Mouse (Mus musculus) neural tube, embryonic 13.5 days (tissue): ENCODE measurements around the gene Myo7a. TPM values are rescaled to one million over a fixed set of nuclear protein-coding genes. Genes with fewer than 3 reads are reported as not detected.

Experiments
- ATAC-seq: fragments of 200-750 bp; cut with Nextera tagmentation; 2 replicates; pipeline ENCODE4 v1.8.0; 2017; ENCODE audit warnings: low read depth, mild to moderate bottlenecking, moderate TSS enrichment, moderate library complexity
- H3K27ac ChIP-seq: fragments of 300-500 bp; sonication (generic); replicated peaks from 2 replicates; pipeline ENCODE4 v1.5.1; 2015; ENCODE audit warnings: moderate library complexity, mild to moderate bottlenecking, inconsistent platforms
- H3K27me3 ChIP-seq: fragments of 300-500 bp; sonication (generic); 2 replicates; pipeline ENCODE4 v1.6.1; 2015; ENCODE audit warnings: mild to moderate bottlenecking, inconsistent platforms
- H3K36me3 ChIP-seq: fragments of 300-500 bp; sonication (generic); 2 replicates; pipeline ENCODE4 v1.6.1; 2015; ENCODE audit warnings: mild to moderate bottlenecking, inconsistent platforms
- H3K4me1 ChIP-seq: fragments of 300-500 bp; sonication (generic); replicated peaks from 2 replicates; pipeline ENCODE4 v1.6.1; 2015; ENCODE audit warnings: inconsistent platforms
- H3K4me2 ChIP-seq: fragments of 300-500 bp; sonication (generic); 2 replicates; pipeline ENCODE4 v1.6.1; 2015; ENCODE audit warnings: inconsistent platforms, mild to moderate bottlenecking, moderate library complexity
- H3K4me3 ChIP-seq: fragments of 300-500 bp; sonication (generic); 2 replicates; pipeline ENCODE4 v1.5.1; 2015; ENCODE audit warnings: mild to moderate bottlenecking, inconsistent platforms
- H3K9ac ChIP-seq: fragments of 300-500 bp; sonication (generic); 2 replicates; pipeline ENCODE4 v1.6.1; 2015; ENCODE audit warnings: moderate library complexity, mild to moderate bottlenecking, inconsistent platforms
- H3K9me3 ChIP-seq: fragments of 300-500 bp; sonication (generic); 2 replicates; pipeline ENCODE4 v1.6.1; 2016; ENCODE audit warnings: inconsistent platforms
- WGBS: fragments of 180-500 bp; shearing (Covaris S2); methylation state at CpG from one replicate; pipeline ENCODE4 v1.1.7; 2015; 5-methylcytosine and 5-hydroxymethylcytosine counted together
- polyA plus RNA-seq: library from polyadenylated mRNA; unstranded; fragments of >200 nt; fragmentation: Nextera tagmentation; extraction: Ambion mirVana; gene quantifications from 2 replicates; pipeline ENCODE4 v1.2.1, GENCODE M21; 2015

Gene Myo7a
- polyA plus RNA-seq, 1 experiment from 2014 or later, result 14.6 TPM

DNA sequence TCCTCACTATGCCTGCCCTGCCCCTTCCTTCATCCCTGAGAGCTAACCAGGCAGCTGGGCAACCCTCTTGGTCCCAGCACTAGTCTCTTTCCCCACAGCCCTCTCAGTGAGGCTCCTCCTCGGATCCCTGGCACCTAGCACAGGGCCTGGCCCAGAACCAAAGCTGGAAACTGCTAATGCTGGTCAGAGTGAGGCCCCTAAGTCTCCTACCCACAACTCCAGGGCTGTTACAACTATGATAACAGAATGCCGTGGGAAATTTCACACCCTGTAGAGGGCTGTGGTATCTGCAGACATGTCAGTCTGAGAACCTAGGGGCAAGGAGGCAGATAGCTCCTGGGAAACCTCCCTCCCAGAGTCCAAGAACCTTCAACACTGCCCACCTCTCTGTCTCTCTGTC, 21.3 kb upstream of the Myo7a start:
- Histone ChIP-seq H3K4me3 (no peak overlapping the region), H3K27ac (no peak overlapping the region), H3K9me3 (no peaks in the 10 kb centered on the region), H3K27me3 (no peaks in the 10 kb centered on the region), H3K4me2 (no peak overlapping the region), H3K9ac (no peak overlapping the region), H3K36me3 (0 out of 2 replicates have a peak, but pooled peaks cover 4% of the 10 kb centered on the region), H3K4me1 (peaks cover 42% of the 10 kb centered on the region)
- 48% methylated on average over 2 of the region's 2 CpGs for WGBS
- ATAC-seq, result no peak

- H3K27ac ChIP-seq, result no peak overlapping the region
- H3K36me3 ChIP-seq, result peaks cover 11% of the 10 kb centered on the region
- H3K4me3 ChIP-seq, result no peak overlapping the region
- ATAC-seq, result no peak
- no peak overlapping the region for H3K9ac ChIP-seq
- peaks cover 42% of the 10 kb centered on the region for H3K4me1 ChIP-seq
- H3K9me3 ChIP-seq, result no peaks in the 10 kb centered on the region
- H3K27me3 ChIP-seq, result no peaks in the 10 kb centered on the region
- WGBS, result 28% methylated on average over 9 of the region's 9 CpGs
- no peak overlapping the region for H3K4me2 ChIP-seq
Observed at GRCm38 (mm10) chr7:98139216-98139615, 19.9 kb upstream of the Myo7a start.

DNA sequence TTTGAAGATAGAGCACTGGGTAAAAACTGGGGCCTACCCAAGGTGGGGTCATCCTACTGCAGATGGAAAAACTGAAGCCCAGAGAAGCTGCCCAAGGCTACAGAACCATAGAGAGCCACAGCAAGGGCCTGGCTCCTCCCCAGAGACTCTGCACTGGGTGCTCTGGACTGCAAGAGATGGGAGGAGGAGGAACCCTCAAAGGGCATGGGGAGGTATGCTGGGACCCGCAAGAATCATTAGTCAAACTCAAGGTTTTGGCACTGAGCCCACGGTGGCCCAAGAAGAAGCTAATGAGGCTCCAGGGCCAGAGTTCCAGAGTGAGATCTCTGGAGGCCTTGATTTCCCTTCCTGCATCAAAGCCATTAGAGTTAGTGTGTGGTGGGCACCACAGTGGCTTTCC, 18.7 kb upstream of the Myo7a start:
- 66% methylated on average over 2 of the region's 2 CpGs for WGBS
- Histone ChIP-seq H3K9me3 (no peaks in the 10 kb centered on the region), H3K4me3 (no peak overlapping the region), H3K9ac (no peak overlapping the region), H3K27ac (no peak overlapping the region), H3K27me3 (no peaks in the 10 kb centered on the region), H3K4me2 (no peak overlapping the region), H3K4me1 (peaks cover 38% of the 10 kb centered on the region), H3K36me3 (peaks cover 11% of the 10 kb centered on the region)
- ATAC-seq, result no peak

- Histone ChIP-seq H3K4me2 (no peak overlapping the region), H3K4me1 (peaks cover 34% of the 10 kb centered on the region), H3K27me3 (no peaks in the 10 kb centered on the region), H3K36me3 (peaks cover 11% of the 10 kb centered on the region), H3K9me3 (no peaks in the 10 kb centered on the region), H3K9ac (no peak overlapping the region), H3K27ac (no peak overlapping the region), H3K4me3 (no peak overlapping the region)
- WGBS, result 47% methylated on average over 3 of the region's 3 CpGs
- ATAC-seq, result no peak
Observed at GRCm38 (mm10) chr7:98137583-98137982, 18.3 kb upstream of the Myo7a start.

- 94% methylated on average over 8 of the region's 8 CpGs for WGBS
Observed at GRCm38 (mm10) chr7:98131751-98132150, 12.4 kb upstream of the Myo7a start.

DNA sequence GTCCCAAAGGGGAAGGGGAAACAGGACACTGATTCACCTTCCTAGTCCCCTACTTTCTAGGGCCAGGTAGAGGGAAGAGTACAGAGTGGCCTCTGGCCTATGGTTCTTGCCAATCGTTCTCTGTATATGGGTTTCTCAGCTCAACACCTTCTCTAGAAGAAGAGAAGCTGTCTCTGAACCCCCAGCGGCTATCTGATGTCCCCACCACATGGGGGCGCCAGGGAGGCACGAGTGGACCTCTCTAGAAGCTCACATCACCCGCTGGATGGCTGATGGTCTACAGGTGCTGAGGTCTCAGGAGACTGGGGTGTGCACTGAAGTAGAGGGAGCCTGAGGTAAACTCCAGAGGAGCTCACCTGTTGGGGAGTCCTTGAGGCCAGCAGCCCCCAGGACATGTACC, 6.1 kb upstream of the Myo7a start:
- Histone ChIP-seq H3K27me3 (no peaks in the 10 kb centered on the region), H3K9ac (no peak overlapping the region), H3K36me3 (peaks cover 53% of the 10 kb centered on the region), H3K4me3 (no peak overlapping the region), H3K27ac (no peak overlapping the region), H3K9me3 (no peaks in the 10 kb centered on the region), H3K4me2 (no peak overlapping the region), H3K4me1 (peaks cover 2% of the 10 kb centered on the region; the same call in 1 of the 2 replicates)
- 36% methylated on average over 5 of the region's 5 CpGs for WGBS
- ATAC-seq, result no peak

More at GRCm38 (mm10) chr7:98131751-98132150, 12.4 kb upstream of the Myo7a start:
- no peak overlapping the region for H3K4me2 ChIP-seq
- H3K27ac ChIP-seq, result no peak overlapping the region
- no peaks in the 10 kb centered on the region for H3K9me3 ChIP-seq
- H3K36me3 ChIP-seq, result peaks cover 40% of the 10 kb centered on the region
- H3K27me3 ChIP-seq, result no peaks in the 10 kb centered on the region
- H3K4me3 ChIP-seq, result no peak overlapping the region
- no peaks in the 10 kb centered on the region for H3K4me1 ChIP-seq
- no peak; the same call in 1 of the 2 replicates for ATAC-seq
- no peak overlapping the region for H3K9ac ChIP-seq

GRCm38 (mm10) chr7:98124701-98125100, 5.4 kb upstream of the Myo7a start:
- no peaks in the 10 kb centered on the region for H3K9me3 ChIP-seq
- H3K4me3 ChIP-seq, result no peak overlapping the region
- H3K4me2 ChIP-seq, result no peak overlapping the region
- H3K27ac ChIP-seq, result no peak overlapping the region
- 61% methylated on average over 5 of the region's 5 CpGs for WGBS
- no peak for ATAC-seq
- peaks cover 5% of the 10 kb centered on the region; the same call in 1 of the 2 replicates for H3K4me1 ChIP-seq
- no peak overlapping the region for H3K9ac ChIP-seq
- no peaks in the 10 kb centered on the region for H3K27me3 ChIP-seq
- H3K36me3 ChIP-seq, result peaks cover 51% of the 10 kb centered on the region

- no peak overlapping the region for H3K4me3 ChIP-seq
- H3K9me3 ChIP-seq, result no peaks in the 10 kb centered on the region
- 83% methylated on average over 8 of the region's 8 CpGs for WGBS
- ATAC-seq, result no peak
- H3K4me2 ChIP-seq, result no peak overlapping the region
- H3K36me3 ChIP-seq, result peaks cover 25% of the 10 kb centered on the region
- H3K27me3 ChIP-seq, result no peaks in the 10 kb centered on the region
- no peak overlapping the region for H3K27ac ChIP-seq
- H3K9ac ChIP-seq, result no peak overlapping the region
- H3K4me1 ChIP-seq, result peaks cover 14% of the 10 kb centered on the region; the same call in 1 of the 2 replicates
Observed at GRCm38 (mm10) chr7:98121673-98122072, 2.3 kb upstream of the Myo7a start.

GRCm38 (mm10) chr7:98121241-98121640, 1.9 kb upstream of the Myo7a start:
- Histone ChIP-seq H3K27me3 (no peaks in the 10 kb centered on the region), H3K9me3 (no peaks in the 10 kb centered on the region), H3K4me2 (no peak overlapping the region), H3K9ac (no peak overlapping the region), H3K4me3 (no peak overlapping the region), H3K4me1 (peaks cover 14% of the 10 kb centered on the region; the same call in 1 of the 2 replicates), H3K27ac (no peak overlapping the region), H3K36me3 (peaks cover 24% of the 10 kb centered on the region)
- no peak for ATAC-seq
- WGBS, result 81% methylated on average over 3 of the region's 3 CpGs

- WGBS, result 10% methylated on average over 7 of the region's 7 CpGs
- Histone ChIP-seq H3K27ac (no peak overlapping the region), H3K36me3 (peaks cover 17% of the 10 kb centered on the region), H3K4me3 (peak overlapping the region; percentile 24), H3K4me2 (peak overlapping the region; percentile 57), H3K9ac (peak overlapping the region; percentile 61), H3K4me1 (peaks cover 14% of the 10 kb centered on the region; the same call in 1 of the 2 replicates), H3K27me3 (no peaks in the 10 kb centered on the region), H3K9me3 (no peaks in the 10 kb centered on the region)
- peak; percentile 80 for ATAC-seq
Observed at GRCm38 (mm10) chr7:98120325-98120724, 1.0 kb upstream of the Myo7a start.

GRCm38 (mm10) chr7:98119961-98120232, 573 bp upstream of the Myo7a start:
- no peak overlapping the region for H3K9ac ChIP-seq
- 0 out of 2 replicates have a peak overlapping the region, but pooled peaks have one; percentile 57 for H3K4me2 ChIP-seq
- no peaks in the 10 kb centered on the region for H3K27me3 ChIP-seq
- 80% methylated on average over 2 of the region's 2 CpGs for WGBS
- peaks cover 12% of the 10 kb centered on the region; the same call in 1 of the 2 replicates for H3K36me3 ChIP-seq
- ATAC-seq, result peak; percentile 40; the same call in 1 of the 2 replicates
- H3K27ac ChIP-seq, result no peak overlapping the region
- no peaks in the 10 kb centered on the region for H3K9me3 ChIP-seq
- H3K4me1 ChIP-seq, result peaks cover 14% of the 10 kb centered on the region; the same call in 1 of the 2 replicates
- no peak overlapping the region for H3K4me3 ChIP-seq

DNA sequence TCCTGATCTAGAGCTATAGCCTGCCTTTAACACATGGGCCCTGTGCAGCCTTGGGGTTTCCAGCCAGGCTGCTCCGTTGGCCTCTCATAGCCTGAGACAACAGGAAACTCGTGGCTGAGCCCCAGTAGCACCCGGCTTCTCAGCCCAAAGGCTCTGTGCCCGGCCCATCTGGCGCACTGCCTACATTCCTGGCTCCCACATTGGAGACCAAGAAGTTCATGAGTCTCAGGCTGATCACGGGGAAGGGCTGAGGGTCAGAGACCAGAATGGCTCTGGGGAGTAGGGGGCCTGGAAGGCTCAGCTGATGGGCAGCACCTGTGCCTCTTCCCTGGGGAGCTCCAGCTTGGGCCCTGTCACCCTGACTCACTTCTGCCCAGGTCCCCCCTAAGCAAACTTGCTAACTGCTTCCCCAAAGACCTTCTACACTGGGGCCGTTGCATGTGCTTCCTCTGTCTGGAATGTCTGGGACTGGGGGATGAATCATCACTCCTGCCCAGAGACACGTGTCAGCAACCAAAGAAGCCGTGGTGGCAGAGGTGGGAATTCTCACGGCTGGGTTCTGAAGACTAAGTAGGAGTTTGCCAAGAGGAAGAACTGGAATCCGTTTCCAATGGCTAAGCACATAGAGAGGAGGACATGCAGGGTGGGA, 2.2 kb downstream of the Myo7a start:
- no peak for ATAC-seq
- Histone ChIP-seq H3K27me3 (peaks cover 5% of the 10 kb centered on the region; the same call in 1 of the 2 replicates), H3K27ac (no peak overlapping the region), H3K4me3 (no peak overlapping the region), H3K9me3 (no peaks in the 10 kb centered on the region), H3K4me2 (no peak overlapping the region), H3K4me1 (peaks cover 14% of the 10 kb centered on the region; the same call in 1 of the 2 replicates), H3K9ac (0 out of 2 replicates have a peak overlapping the region, but pooled peaks have one; percentile 5), H3K36me3 (no peaks in the 10 kb centered on the region)
- WGBS, result 70% methylated on average over 11 of the region's 11 CpGs

DNA sequence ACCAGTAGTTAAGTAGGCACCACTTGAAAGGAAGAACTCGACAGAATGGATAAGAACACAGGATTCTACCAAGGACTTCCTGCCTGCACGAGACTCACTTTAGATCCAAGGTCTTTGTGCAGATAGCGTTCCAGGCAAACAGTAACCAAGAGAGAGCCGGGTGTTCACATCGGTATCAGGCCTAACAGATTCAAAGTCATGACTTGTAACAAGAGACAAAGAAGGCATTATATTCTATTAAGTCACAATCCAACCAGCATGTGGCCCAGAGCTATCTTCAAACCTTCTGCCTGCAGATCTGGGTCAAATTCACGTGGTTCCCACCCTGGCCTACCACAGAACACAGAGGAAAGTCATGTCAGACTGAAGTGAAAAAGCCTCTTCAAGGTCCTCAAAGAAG, 4.7 kb downstream of the Myo7a start:
- Histone ChIP-seq H3K4me1 (peaks cover 16% of the 10 kb centered on the region), H3K27ac (no peak overlapping the region), H3K9ac (no peak overlapping the region), H3K4me3 (no peak overlapping the region), H3K4me2 (no peak overlapping the region), H3K27me3 (peaks cover 23% of the 10 kb centered on the region), H3K36me3 (no peaks in the 10 kb centered on the region), H3K9me3 (no peaks in the 10 kb centered on the region)
- no peak for ATAC-seq
- WGBS, result 69% methylated on average over 6 of the region's 6 CpGs
